Mouse (Mus musculus): ENCODE data around the gene Gsta3. TPM values are rescaled to one million over a fixed set of nuclear protein-coding genes. Genes with fewer than 3 reads are reported as not detected.
"Not testable (repeated sequence)": the region's sequence is repeated elsewhere in the genome, so short reads cannot be mapped to it uniquely, and the experiment has no call there.

Gsta3 gene
- total and polyA plus RNA-seq, 2 experiments from 2014 or later: 0.31 to 0.74 TPM

GRCm38 (mm10) chr1:21280306-21280705 is 39.9 kb downstream of the Gsta3 start:
- TF ChIP-seq CTCF (IDR thresholded peaks at IDR 0.05; ENCODE audit: low read depth): no peak
- Histone ChIP-seq H3K4me2 (ENCODE audit: low read depth, low read length) (no peak overlapping the region), H3K36me3 (ENCODE audit: insufficient read depth, low read length) (no peaks in the 10 kb centered on the region), H3K4me3 (ENCODE audit: low read length) (no peak overlapping the region), H3K4me1 (ENCODE audit: insufficient read depth, low read length) (no peaks in the 10 kb centered on the region), H3K27me3 (ENCODE audit: insufficient read depth, low read length) (no peaks in the 10 kb centered on the region), H3K9ac (replicated peaks; ENCODE audit: low read length) (no peak overlapping the region), H3K27ac (no peak overlapping the region), H3K9me3 (ENCODE audit: low read length) (no peaks in the 10 kb centered on the region)
- DNase-seq (ENCODE audit: low spot score) (no peak), ATAC-seq (no peak)
- WGBS: 76% methylated on average over 2 of the region's 2 CpGs

- not testable (repeated sequence) for ATAC-seq
- 91% methylated on average over 1 of the region's 2 CpGs for WGBS
These were observed 44.3 kb downstream of the Gsta3 start for GRCm38 (mm10) chr1:21284644-21285043.

GRCm38 (mm10) chr1:21291394-21291793 is 51.0 kb downstream of the Gsta3 start:
- no peak overlapping the region for H3K4me2 ChIP-seq (ENCODE audit: low read depth, low read length)
- WGBS: 97% methylated on average over 4 of the region's 4 CpGs
- H3K27ac ChIP-seq: no peak overlapping the region
- ATAC-seq (no peak), DNase-seq (ENCODE audit: low spot score) (no peak)
- H3K9ac ChIP-seq (replicated peaks; ENCODE audit: low read length): no peak overlapping the region
- no peaks in the 10 kb centered on the region for H3K36me3 ChIP-seq (ENCODE audit: insufficient read depth, low read length)
- no peaks in the 10 kb centered on the region for H3K27me3 ChIP-seq (ENCODE audit: insufficient read depth, low read length)
- no peak overlapping the region for H3K4me3 ChIP-seq (ENCODE audit: low read length)
- no peaks in the 10 kb centered on the region for H3K9me3 ChIP-seq (ENCODE audit: low read length)
- no peak for TF ChIP-seq CTCF (IDR thresholded peaks at IDR 0.05; ENCODE audit: low read depth)
- H3K4me1 ChIP-seq (ENCODE audit: insufficient read depth, low read length): no peaks in the 10 kb centered on the region

More at GRCm38 (mm10) chr1:21284644-21285043, 44.3 kb downstream of the Gsta3 start:
- H3K4me3 ChIP-seq (ENCODE audit: low read length); H3K4me2 ChIP-seq (ENCODE audit: low read depth, low read length); DNase-seq (ENCODE audit: low spot score); H3K36me3 ChIP-seq (ENCODE audit: insufficient read depth, low read length); H3K27ac ChIP-seq; H3K27me3 ChIP-seq (ENCODE audit: insufficient read depth, low read length); H3K4me1 ChIP-seq (ENCODE audit: insufficient read depth, low read length); H3K9ac ChIP-seq (replicated peaks; ENCODE audit: low read length); H3K9me3 ChIP-seq (ENCODE audit: low read length): not testable (repeated sequence)

- Histone ChIP-seq H3K9ac (replicated peaks; ENCODE audit: low read length) (no peak overlapping the region), H3K9me3 (ENCODE audit: low read length) (no peaks in the 10 kb centered on the region), H3K4me2 (ENCODE audit: low read depth, low read length) (no peak overlapping the region), H3K4me3 (ENCODE audit: low read length) (no peak overlapping the region), H3K4me1 (ENCODE audit: insufficient read depth, low read length) (no peaks in the 10 kb centered on the region), H3K27ac (no peak overlapping the region), H3K27me3 (ENCODE audit: insufficient read depth, low read length) (no peaks in the 10 kb centered on the region), H3K36me3 (ENCODE audit: insufficient read depth, low read length) (no peaks in the 10 kb centered on the region)
- WGBS: 71% methylated on average over 1 of the region's 1 CpGs
- TF ChIP-seq CTCF (IDR thresholded peaks at IDR 0.05; ENCODE audit: low read depth): no peak
- ATAC-seq (no peak), DNase-seq (ENCODE audit: low spot score) (no peak)
These were observed 52.2 kb downstream of the Gsta3 start for GRCm38 (mm10) chr1:21292590-21292989.

GRCm38 (mm10) chr1:21296169-21296568 is 55.8 kb downstream of the Gsta3 start:
- no peaks in the 10 kb centered on the region for H3K4me1 ChIP-seq (ENCODE audit: insufficient read depth, low read length)
- H3K4me3 ChIP-seq (ENCODE audit: low read length): no peak overlapping the region
- no peak overlapping the region for H3K9ac ChIP-seq (replicated peaks; ENCODE audit: low read length)
- DNase-seq (ENCODE audit: low spot score) (no peak), ATAC-seq (no peak)
- no peaks in the 10 kb centered on the region for H3K36me3 ChIP-seq (ENCODE audit: insufficient read depth, low read length)
- WGBS: 95% methylated on average over 1 of the region's 1 CpGs
- H3K9me3 ChIP-seq (ENCODE audit: low read length): no peaks in the 10 kb centered on the region
- H3K27ac ChIP-seq: no peak overlapping the region
- no peaks in the 10 kb centered on the region for H3K27me3 ChIP-seq (ENCODE audit: insufficient read depth, low read length)
- no peak overlapping the region for H3K4me2 ChIP-seq (ENCODE audit: low read depth, low read length)
- no peak for TF ChIP-seq CTCF (IDR thresholded peaks at IDR 0.05; ENCODE audit: low read depth)

GRCm38 (mm10) chr1:21298114-21298513 is 57.7 kb downstream of the Gsta3 start:
- Histone ChIP-seq H3K4me1 (ENCODE audit: insufficient read depth, low read length) (no peaks in the 10 kb centered on the region), H3K9me3 (ENCODE audit: low read length) (no peaks in the 10 kb centered on the region), H3K27ac (no peak overlapping the region), H3K4me2 (ENCODE audit: low read depth, low read length) (no peak overlapping the region), H3K4me3 (ENCODE audit: low read length) (no peak overlapping the region), H3K27me3 (ENCODE audit: insufficient read depth, low read length) (no peaks in the 10 kb centered on the region), H3K9ac (replicated peaks; ENCODE audit: low read length) (no peak overlapping the region), H3K36me3 (ENCODE audit: insufficient read depth, low read length) (no peaks in the 10 kb centered on the region)
- no peak for ATAC-seq
- no peak for DNase-seq (ENCODE audit: low spot score)
- WGBS: 96% methylated on average over 4 of the region's 4 CpGs
- TF ChIP-seq CTCF (IDR thresholded peaks at IDR 0.05; ENCODE audit: low read depth): no peak

GRCm38 (mm10) chr1:21299826-21300225 is 59.4 kb downstream of the Gsta3 start:
- Histone ChIP-seq H3K9me3 (ENCODE audit: low read length) (no peaks in the 10 kb centered on the region), H3K4me2 (ENCODE audit: low read depth, low read length) (no peak overlapping the region), H3K4me3 (ENCODE audit: low read length) (no peak overlapping the region), H3K27ac (no peak overlapping the region), H3K27me3 (ENCODE audit: insufficient read depth, low read length) (no peaks in the 10 kb centered on the region), H3K9ac (replicated peaks; ENCODE audit: low read length) (no peak overlapping the region), H3K4me1 (ENCODE audit: insufficient read depth, low read length) (no peaks in the 10 kb centered on the region), H3K36me3 (ENCODE audit: insufficient read depth, low read length) (no peaks in the 10 kb centered on the region)
- 46% methylated on average over 3 of the region's 3 CpGs for WGBS
- no peak for TF ChIP-seq CTCF (IDR thresholded peaks at IDR 0.05; ENCODE audit: low read depth)
- ATAC-seq: no peak
- DNase-seq (ENCODE audit: low spot score): no peak

Measured in hindbrain, postnatal 0 days (tissue).